Mouse (Mus musculus): ENCODE measurements at regions not wholly inside any gene's neighbourhood (a gene's known extent, or its start where the extent isn't known, plus 50 kb on each side); places are given as distances from the start of the nearest gene placed in this dataset.

DNA sequence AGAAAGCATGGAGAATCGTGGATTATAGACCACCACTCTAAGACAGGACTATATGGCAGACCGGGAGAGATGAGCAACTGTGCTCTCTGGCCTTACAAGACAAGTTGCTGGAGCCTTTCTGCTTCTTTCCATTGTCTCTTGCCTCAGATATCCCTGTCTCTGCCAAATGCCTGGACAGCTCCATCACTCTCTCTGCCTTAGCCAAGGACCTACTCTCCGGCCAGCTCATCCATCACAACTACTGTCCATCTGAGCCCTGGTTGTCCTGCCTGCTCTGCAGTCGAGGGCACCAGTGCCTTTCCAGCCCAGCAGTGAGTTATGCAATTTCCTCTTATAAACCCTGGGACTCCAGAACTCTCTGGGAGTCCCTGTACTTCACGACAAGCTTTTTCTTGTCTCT, 88.7 kb downstream of the Olfr267 start:
- no peak overlapping the region for H3K27ac ChIP-seq (ENCODE audit: low read length)
- 71% methylated on average over 5 of the region's 5 CpGs for WGBS

GRCm38 (mm10) chr4:58696684-58697083, 90.8 kb downstream of the Olfr267 start:
- no peaks in the 10 kb centered on the region for H3K4me1 ChIP-seq (ENCODE audit: insufficient read depth, low read length)
- WGBS, result 61% methylated on average over 4 of the region's 4 CpGs
- no peak overlapping the region for H3K27ac ChIP-seq (ENCODE audit: low read length)
- no peak overlapping the region for H3K4me3 ChIP-seq (ENCODE audit: low read length)
- no peaks in the 10 kb centered on the region for H3K9me3 ChIP-seq (ENCODE audit: low read length)
- H3K4me2 ChIP-seq (replicated peaks; ENCODE audit: low read depth, low read length), result no peak overlapping the region
- no peaks in the 10 kb centered on the region for H3K36me3 ChIP-seq (ENCODE audit: insufficient read depth, low read length)
- no peak overlapping the region for H3K9ac ChIP-seq (replicated peaks; ENCODE audit: low read length)
- no peak for ATAC-seq (ENCODE audit: low FRiP score, low TSS enrichment)
- no peaks in the 10 kb centered on the region for H3K27me3 ChIP-seq (ENCODE audit: insufficient read depth, low read length)

More for the DNA sequence above, 88.7 kb downstream of the Olfr267 start:
- ATAC-seq (ENCODE audit: low FRiP score, low TSS enrichment), result no peak
- H3K4me3 ChIP-seq (ENCODE audit: low read length), result no peak overlapping the region
- no peaks in the 10 kb centered on the region for H3K9me3 ChIP-seq (ENCODE audit: low read length)
- H3K4me2 ChIP-seq (replicated peaks; ENCODE audit: low read depth, low read length), result no peak overlapping the region
- H3K27me3 ChIP-seq (ENCODE audit: insufficient read depth, low read length), result no peaks in the 10 kb centered on the region
- H3K9ac ChIP-seq (replicated peaks; ENCODE audit: low read length), result no peak overlapping the region
- H3K4me1 ChIP-seq (ENCODE audit: insufficient read depth, low read length), result no peaks in the 10 kb centered on the region
- H3K36me3 ChIP-seq (ENCODE audit: insufficient read depth, low read length), result no peaks in the 10 kb centered on the region

DNA sequence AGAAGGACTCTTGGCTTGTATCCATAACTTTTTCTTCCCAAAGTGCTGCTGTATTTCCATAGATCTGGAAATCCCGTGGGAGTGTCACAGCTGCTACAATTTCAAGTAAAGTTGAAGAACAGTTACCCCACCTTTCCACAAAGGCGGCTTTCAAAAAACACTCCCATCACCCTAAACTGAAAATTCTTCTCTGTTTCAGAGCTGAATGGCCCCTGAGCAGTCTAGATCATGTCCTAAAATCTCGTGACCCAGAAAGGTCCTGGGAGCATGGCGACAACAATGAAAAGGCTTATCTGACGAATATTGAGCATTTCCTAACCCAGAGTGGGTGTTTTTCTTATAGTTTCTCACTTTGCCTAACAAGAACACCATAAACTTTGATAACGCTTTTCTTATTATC, 92.2 kb downstream of the Olfr267 start:
- 71% methylated on average over 6 of the region's 6 CpGs for WGBS

DNA sequence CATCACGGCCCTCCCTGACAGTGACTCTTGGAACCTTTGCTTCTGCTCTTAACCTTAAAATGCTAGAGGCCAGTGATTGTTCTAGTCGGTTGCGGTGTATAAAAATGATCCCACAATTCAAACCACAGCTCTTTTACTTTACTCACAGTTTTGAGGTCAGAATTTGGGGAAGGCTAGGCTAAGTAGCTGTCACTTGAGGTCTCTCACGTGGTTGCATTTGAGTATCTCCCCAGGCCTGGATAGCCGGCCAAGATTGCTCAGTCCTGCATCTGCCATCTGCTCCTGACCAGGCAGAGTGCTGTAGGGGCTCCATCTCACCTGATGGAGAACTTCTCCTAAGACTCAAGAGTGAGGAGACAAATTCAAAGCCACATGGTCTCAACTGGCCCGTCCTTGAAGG, 94.5 kb downstream of the Olfr267 start:
- H3K4me2 ChIP-seq (replicated peaks; ENCODE audit: low read depth, low read length), result no peak overlapping the region
- WGBS, result 84% methylated on average over 6 of the region's 6 CpGs

More for the DNA sequence above, 92.2 kb downstream of the Olfr267 start:
- no peaks in the 10 kb centered on the region for H3K27me3 ChIP-seq (ENCODE audit: insufficient read depth, low read length)
- ATAC-seq (ENCODE audit: low FRiP score, low TSS enrichment), result no peak
- no peak overlapping the region for H3K27ac ChIP-seq (ENCODE audit: low read length)
- H3K9me3 ChIP-seq (ENCODE audit: low read length), result no peaks in the 10 kb centered on the region
- H3K36me3 ChIP-seq (ENCODE audit: insufficient read depth, low read length), result no peaks in the 10 kb centered on the region
- H3K4me2 ChIP-seq (replicated peaks; ENCODE audit: low read depth, low read length), result no peak overlapping the region
- no peaks in the 10 kb centered on the region for H3K4me1 ChIP-seq (ENCODE audit: insufficient read depth, low read length)
- H3K9ac ChIP-seq (replicated peaks; ENCODE audit: low read length), result no peak overlapping the region
- no peak overlapping the region for H3K4me3 ChIP-seq (ENCODE audit: low read length)

GRCm38 (mm10) chr4:58681926-58682325, 105.6 kb downstream of the Olfr267 start:
- no peaks in the 10 kb centered on the region for H3K9me3 ChIP-seq (ENCODE audit: low read length)
- H3K4me1 ChIP-seq (ENCODE audit: insufficient read depth, low read length), result no peaks in the 10 kb centered on the region
- no peak overlapping the region for H3K9ac ChIP-seq (replicated peaks; ENCODE audit: low read length)
- H3K27me3 ChIP-seq (ENCODE audit: insufficient read depth, low read length), result no peaks in the 10 kb centered on the region
- H3K27ac ChIP-seq (ENCODE audit: low read length), result no peak overlapping the region
- H3K4me3 ChIP-seq (ENCODE audit: low read length), result no peak overlapping the region
- no peak for ATAC-seq (ENCODE audit: low FRiP score, low TSS enrichment)
- WGBS, result 87% methylated on average over 4 of the region's 4 CpGs
- H3K36me3 ChIP-seq (ENCODE audit: insufficient read depth, low read length), result no peaks in the 10 kb centered on the region
- no peak overlapping the region for H3K4me2 ChIP-seq (replicated peaks; ENCODE audit: low read depth, low read length)

More for the DNA sequence above, 94.5 kb downstream of the Olfr267 start:
- H3K4me3 ChIP-seq (ENCODE audit: low read length), result no peak overlapping the region
- H3K4me1 ChIP-seq (ENCODE audit: insufficient read depth, low read length), result no peaks in the 10 kb centered on the region
- H3K36me3 ChIP-seq (ENCODE audit: insufficient read depth, low read length), result no peaks in the 10 kb centered on the region
- H3K9me3 ChIP-seq (ENCODE audit: low read length), result no peaks in the 10 kb centered on the region
- H3K27ac ChIP-seq (ENCODE audit: low read length), result no peak overlapping the region
- no peaks in the 10 kb centered on the region for H3K27me3 ChIP-seq (ENCODE audit: insufficient read depth, low read length)
- ATAC-seq (ENCODE audit: low FRiP score, low TSS enrichment), result no peak
- H3K9ac ChIP-seq (replicated peaks; ENCODE audit: low read length), result no peak overlapping the region

DNA sequence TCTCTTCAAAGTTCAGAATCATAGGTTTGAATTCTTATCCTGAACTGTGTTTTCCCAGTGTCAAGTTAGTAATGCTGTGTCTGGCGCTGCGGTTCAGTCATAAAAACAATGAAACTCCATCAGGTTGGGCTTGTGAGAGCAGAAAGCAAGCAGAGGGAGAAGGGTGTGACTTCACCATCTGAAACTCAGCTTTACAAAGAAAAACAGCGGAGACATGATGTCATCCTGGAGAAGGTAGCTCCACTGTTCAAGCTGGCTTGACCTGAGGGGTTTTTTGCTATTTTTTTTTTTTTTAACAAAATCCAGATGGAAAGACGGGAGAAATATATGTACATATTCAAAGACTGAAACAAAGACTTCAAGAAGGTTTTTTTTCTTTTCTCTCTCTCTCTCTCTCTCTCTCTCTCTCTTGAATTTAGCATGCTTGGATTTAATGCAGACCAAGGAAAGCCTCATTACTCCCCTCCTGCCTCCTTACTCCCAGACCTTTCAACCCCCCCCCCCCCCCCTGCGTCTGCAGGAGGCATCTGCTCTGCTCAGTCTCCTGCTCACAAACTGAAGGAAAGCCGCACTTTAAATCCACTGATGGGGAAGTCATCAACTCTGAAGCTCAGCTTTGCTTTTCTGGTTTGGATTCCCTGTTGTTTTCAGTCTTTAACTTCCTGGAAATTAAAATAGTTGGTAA, 109.7 kb downstream of the Olfr267 start:
- Histone ChIP-seq H3K4me1 (ENCODE audit: insufficient read depth, low read length) (no peaks in the 10 kb centered on the region), H3K36me3 (ENCODE audit: insufficient read depth, low read length) (no peaks in the 10 kb centered on the region), H3K27me3 (ENCODE audit: insufficient read depth, low read length) (no peaks in the 10 kb centered on the region), H3K9me3 (ENCODE audit: low read length) (no peaks in the 10 kb centered on the region), H3K4me2 (replicated peaks; ENCODE audit: low read depth, low read length) (no peak overlapping the region), H3K4me3 (ENCODE audit: low read length) (no peak overlapping the region), H3K9ac (replicated peaks; ENCODE audit: low read length) (no peak overlapping the region), H3K27ac (ENCODE audit: low read length) (no peak overlapping the region)
- WGBS, result 38% methylated on average over 5 of the region's 6 CpGs
- ATAC-seq (ENCODE audit: low FRiP score, low TSS enrichment), result no peak

DNA sequence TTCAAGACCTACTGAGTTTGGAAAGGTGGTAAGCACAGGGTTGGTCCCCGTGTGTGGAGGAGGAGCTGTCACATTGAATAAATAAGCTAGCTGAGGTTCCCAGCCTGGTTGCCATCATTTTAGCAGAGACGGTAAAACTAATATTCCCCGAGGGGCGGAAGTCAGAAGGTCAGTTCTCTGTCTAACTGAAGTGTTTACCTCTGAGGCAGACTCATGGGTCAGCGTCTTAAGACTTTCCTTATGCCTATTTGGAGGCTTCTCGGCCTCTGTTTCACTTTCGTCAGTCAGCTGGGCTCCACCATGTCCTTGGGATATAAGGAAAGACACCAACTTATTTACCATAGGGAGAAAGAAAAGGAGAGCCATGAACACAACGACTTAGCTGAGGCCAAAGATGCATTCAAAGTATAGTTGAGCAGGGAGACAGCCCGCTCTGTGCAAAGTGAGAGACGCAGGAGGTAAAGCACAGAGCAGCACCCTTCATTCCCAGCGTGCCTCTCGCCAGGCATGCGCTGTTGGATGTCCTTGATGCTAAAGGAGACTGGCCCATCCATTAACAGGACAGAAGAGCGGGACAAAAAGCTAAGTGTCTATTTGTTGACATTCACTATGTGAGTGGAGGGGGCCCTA, 116.0 kb downstream of the Olfr267 start:
- Histone ChIP-seq H3K9me3 (ENCODE audit: low read length) (no peaks in the 10 kb centered on the region), H3K27me3 (ENCODE audit: insufficient read depth, low read length) (no peaks in the 10 kb centered on the region), H3K4me1 (ENCODE audit: insufficient read depth, low read length) (peaks cover 26% of the 10 kb centered on the region), H3K9ac (replicated peaks; ENCODE audit: low read length) (0 out of 2 replicates have a peak overlapping the region, but pooled peaks have one; percentile 22), H3K4me3 (ENCODE audit: low read length) (peak overlapping the region; percentile 25), H3K27ac (ENCODE audit: low read length) (peak overlapping the region; percentile 55), H3K36me3 (ENCODE audit: insufficient read depth, low read length) (no peaks in the 10 kb centered on the region), H3K4me2 (replicated peaks; ENCODE audit: low read depth, low read length) (peak overlapping the region; percentile 44)
- ATAC-seq (ENCODE audit: low FRiP score, low TSS enrichment), result peak; percentile 26
- 28% methylated on average over 14 of the region's 14 CpGs for WGBS

- no peak for ATAC-seq (ENCODE audit: low FRiP score, low TSS enrichment)
- H3K27me3 ChIP-seq (ENCODE audit: insufficient read depth, low read length), result no peaks in the 10 kb centered on the region
- peak overlapping the region; percentile 72 for H3K27ac ChIP-seq (ENCODE audit: low read length)
- H3K4me1 ChIP-seq (ENCODE audit: insufficient read depth, low read length), result peaks cover 26% of the 10 kb centered on the region
- no peaks in the 10 kb centered on the region for H3K36me3 ChIP-seq (ENCODE audit: insufficient read depth, low read length)
- no peaks in the 10 kb centered on the region for H3K9me3 ChIP-seq (ENCODE audit: low read length)
- WGBS, result 9% methylated on average over 6 of the region's 6 CpGs
- H3K4me3 ChIP-seq (ENCODE audit: low read length), result peak overlapping the region; percentile 13; the same call in 1 of the 2 replicates
- H3K4me2 ChIP-seq (replicated peaks; ENCODE audit: low read depth, low read length), result peak overlapping the region; percentile 43
- no peak overlapping the region for H3K9ac ChIP-seq (replicated peaks; ENCODE audit: low read length)
These were observed 116.6 kb downstream of the Olfr267 start for GRCm38 (mm10) chr4:58670906-58671250.

DNA sequence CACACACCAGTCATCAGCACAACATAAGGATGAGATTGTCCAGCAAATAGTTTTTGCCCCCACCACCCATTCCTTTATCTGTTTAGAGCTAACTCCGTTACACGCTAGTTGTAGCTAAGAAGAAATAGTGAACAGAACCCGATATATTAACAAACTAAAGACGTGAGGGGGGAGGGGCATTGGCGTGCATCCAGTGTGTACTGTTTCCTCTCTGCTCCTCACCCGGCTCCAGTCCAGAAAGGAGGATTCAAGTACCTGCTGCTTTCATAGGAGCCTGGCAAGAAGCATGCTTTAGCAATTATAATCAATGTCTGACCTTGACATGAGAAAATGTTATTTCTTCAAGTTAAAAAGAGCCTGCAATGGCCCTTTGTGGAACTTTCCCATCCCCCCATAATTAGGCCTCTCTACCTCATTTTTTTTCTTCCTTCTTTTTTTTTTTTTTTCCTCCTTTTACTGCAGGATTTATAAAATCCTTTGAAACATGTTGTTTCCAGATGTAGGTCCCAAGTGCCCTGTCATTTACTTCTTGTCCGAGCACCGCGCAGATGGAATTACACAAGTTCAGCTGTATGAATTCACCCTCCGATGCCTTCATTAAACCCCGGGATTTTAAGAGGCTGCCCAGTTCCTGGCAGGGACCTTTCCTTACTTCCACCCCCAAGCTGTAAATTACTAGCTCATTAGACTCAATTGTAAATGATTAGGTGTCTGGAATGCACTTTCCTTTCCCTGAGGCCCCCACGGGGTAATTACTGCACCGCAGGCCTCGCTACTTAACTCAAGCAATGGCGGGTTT, 116.6 kb upstream of the Lpar1 start:
- Histone ChIP-seq H3K4me2 (replicated peaks; ENCODE audit: low read depth, low read length) (peak overlapping the region; percentile 43), H3K9me3 (ENCODE audit: low read length) (no peaks in the 10 kb centered on the region), H3K27me3 (ENCODE audit: insufficient read depth, low read length) (no peaks in the 10 kb centered on the region), H3K4me1 (ENCODE audit: insufficient read depth, low read length) (peaks cover 26% of the 10 kb centered on the region), H3K27ac (ENCODE audit: low read length) (peak overlapping the region; percentile 72), H3K9ac (replicated peaks; ENCODE audit: low read length) (0 out of 2 replicates have a peak overlapping the region, but pooled peaks have one; percentile 22), H3K36me3 (ENCODE audit: insufficient read depth, low read length) (no peaks in the 10 kb centered on the region), H3K4me3 (ENCODE audit: low read length) (peak overlapping the region; percentile 13; the same call in 1 of the 2 replicates)
- ATAC-seq (ENCODE audit: low FRiP score, low TSS enrichment), result peak; percentile 62; the same call in 1 of the 2 replicates
- WGBS, result 14% methylated on average over 15 of the region's 15 CpGs
